Mouse (Mus musculus) brown adipose tissue, adult 24 weeks (tissue): ENCODE measurements around the gene Atp9a. TPM values are rescaled to one million over a fixed set of nuclear protein-coding genes. Genes with fewer than 3 reads are reported as not detected.

ENCODE experiments used
- H3K27ac ChIP-seq: fragments of 200-500 bp; replicated peaks from 2 replicates; pipeline ENCODE4 v1.5.1; 2012; ENCODE audit warnings: low read depth, mild to moderate bottlenecking, low read length
- H3K4me1 ChIP-seq: fragments of 200-500 bp; 2 replicates; pipeline ENCODE4 v1.6.1; 2012; ENCODE audit warnings: low read length, mixed read lengths; ENCODE audit not compliant: control insufficient read depth, insufficient read depth, insufficient read length
- H3K4me3 ChIP-seq: fragments of 200-500 bp; 2 replicates; pipeline ENCODE4 v1.5.1; 2012; ENCODE audit warnings: low read depth, mild to moderate bottlenecking, low read length, moderate library complexity; ENCODE audit not compliant: insufficient read depth
- polyA plus RNA-seq: library from polyadenylated mRNA; stranded (reverse); fragments of >200 nt; gene quantifications from 2 replicates; pipeline ENCODE4 v1.2.4, GENCODE M21; 2012; ENCODE audit not compliant: missing spikeins, insufficient read depth, insufficient read length

Atp9a gene
- polyA plus RNA-seq, 1 experiment: 49.7 TPM

DNA sequence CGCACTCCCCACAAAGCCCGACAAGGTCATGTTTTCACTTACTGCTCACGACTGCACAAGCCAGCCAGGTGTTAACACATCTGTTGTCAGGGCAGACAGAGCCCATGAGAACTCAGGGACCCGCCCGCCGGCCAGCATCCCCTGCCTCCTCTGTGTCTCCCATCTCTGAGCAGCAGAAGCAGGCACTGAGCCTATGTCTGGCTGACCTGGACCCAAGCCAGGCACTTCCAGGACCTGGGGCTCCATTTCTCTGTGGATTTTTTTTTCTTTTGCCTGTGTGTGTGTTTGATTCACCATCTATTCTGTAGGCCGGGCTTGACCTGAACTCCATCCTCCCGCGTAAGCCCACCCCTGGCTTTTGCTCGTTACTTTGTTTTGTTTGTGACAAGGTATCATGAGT is 23.5 kb downstream of the Atp9a start:
- Histone ChIP-seq H3K4me3 (no peak overlapping the region), H3K4me1 (peaks cover 3% of the 10 kb centered on the region), H3K27ac (no peak overlapping the region)

DNA sequence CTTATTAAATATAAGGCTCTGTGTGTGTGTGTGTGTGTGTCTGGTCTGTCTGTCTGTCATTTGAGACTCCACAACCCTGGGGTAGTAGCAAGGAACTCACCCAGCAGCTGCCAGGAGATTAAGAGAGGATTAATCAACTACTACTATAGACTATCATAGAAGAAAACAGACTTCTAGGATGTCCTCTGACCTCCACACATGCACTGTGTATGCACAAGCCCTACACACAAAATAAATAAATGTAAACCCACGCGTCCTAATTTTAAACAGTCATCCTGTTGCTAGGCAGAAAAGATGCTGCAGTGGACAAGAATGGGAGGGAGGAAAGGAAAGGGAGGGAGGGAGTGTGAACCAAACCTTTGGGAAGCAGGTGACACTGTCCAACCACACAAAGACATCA is 23.9 kb downstream of the Atp9a start:
- H3K4me1 ChIP-seq: peaks cover 3% of the 10 kb centered on the region
- no peak overlapping the region for H3K27ac ChIP-seq
- no peak overlapping the region for H3K4me3 ChIP-seq

DNA sequence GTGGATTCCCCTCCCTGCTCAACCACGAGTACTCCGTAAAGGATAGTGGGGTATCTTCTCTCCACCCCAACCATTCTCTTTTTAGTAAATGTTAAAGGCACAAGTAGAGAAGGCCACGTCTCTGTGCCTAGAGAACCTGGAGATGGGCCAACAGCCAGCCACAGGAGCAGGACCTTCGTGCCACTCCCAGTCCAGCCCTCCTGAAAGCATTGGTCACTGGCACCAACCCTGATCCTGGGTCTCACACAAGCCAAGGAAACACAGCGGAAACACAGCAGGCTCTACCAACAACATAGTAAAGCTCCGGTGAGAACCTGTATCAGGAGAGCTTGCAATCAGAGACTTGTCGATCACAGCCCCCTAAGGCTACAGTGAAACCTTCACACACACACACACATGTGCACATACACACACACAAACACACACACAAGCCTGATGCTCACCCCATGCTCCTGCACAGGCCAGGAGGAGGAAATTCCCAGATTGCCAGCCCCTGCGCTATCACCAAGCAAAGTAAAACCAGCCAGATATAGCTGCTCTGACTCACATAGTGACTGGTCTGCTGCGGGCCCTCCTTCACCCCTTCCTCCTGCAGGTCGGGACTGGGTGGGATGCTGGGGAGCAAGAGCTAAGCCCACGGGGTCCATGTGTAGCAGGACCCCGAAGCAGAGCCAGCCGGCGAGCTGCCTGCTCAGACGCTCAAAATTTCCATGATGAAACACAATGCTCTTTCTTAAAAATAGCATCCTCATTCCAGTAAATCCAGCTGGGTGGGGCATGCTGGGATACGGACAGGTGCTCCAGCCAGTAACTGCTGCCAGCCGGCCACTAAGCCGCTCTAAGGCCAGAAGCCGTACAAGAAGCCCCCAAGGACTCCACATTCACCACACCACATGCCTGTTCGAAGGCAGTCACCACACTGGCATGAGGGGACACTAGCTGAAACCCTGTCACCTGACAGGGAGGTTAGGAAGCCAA is 29.7 kb downstream of the Atp9a start:
- no peaks in the 10 kb centered on the region; the same call in 1 of the 2 replicates for H3K4me1 ChIP-seq
- H3K4me3 ChIP-seq: no peak overlapping the region
- H3K27ac ChIP-seq: no peak overlapping the region

GRCm38 (mm10) chr2:168710979-168711378 is 31.2 kb downstream of the Atp9a start:
- Histone ChIP-seq H3K4me3 (no peak overlapping the region), H3K4me1 (no peaks in the 10 kb centered on the region), H3K27ac (no peak overlapping the region)

- Histone ChIP-seq H3K4me3 (no peak overlapping the region), H3K27ac (no peak overlapping the region), H3K4me1 (no peaks in the 10 kb centered on the region)
Measured at GRCm38 (mm10) chr2:168707766-168708165, 34.4 kb downstream of the Atp9a start.

DNA sequence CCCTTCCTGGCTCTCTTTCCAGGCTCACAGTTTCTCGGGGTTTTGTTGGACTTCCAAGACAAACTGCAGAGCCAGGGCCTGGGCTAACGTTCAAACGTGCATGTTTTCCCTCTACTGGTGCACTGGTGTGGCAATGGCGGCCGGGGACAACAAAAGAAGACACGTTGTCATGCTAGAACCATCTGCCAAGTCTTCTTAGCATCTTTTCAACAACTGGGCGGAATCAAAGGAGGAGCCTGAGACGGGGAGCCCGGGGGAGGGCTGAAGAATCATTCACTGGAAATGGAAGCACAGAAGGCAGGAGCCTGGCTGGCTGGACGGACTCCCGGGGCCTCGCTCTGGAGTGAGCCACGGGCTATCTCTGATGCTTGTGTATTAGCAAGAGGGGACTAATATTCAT is 39.9 kb downstream of the Atp9a start:
- Histone ChIP-seq H3K4me1 (no peaks in the 10 kb centered on the region), H3K27ac (no peak overlapping the region), H3K4me3 (no peak overlapping the region)

GRCm38 (mm10) chr2:168695027-168695403 is 47.2 kb downstream of the Atp9a start:
- no peak overlapping the region for H3K27ac ChIP-seq
- H3K4me3 ChIP-seq: no peak overlapping the region
- no peaks in the 10 kb centered on the region for H3K4me1 ChIP-seq

GRCm38 (mm10) chr2:168694379-168695026 is 47.7 kb downstream of the Atp9a start:
- H3K4me3 ChIP-seq: no peak overlapping the region
- no peaks in the 10 kb centered on the region for H3K4me1 ChIP-seq
- no peak overlapping the region for H3K27ac ChIP-seq

- H3K4me3 ChIP-seq: no peak overlapping the region
- H3K4me1 ChIP-seq: no peaks in the 10 kb centered on the region
- H3K27ac ChIP-seq: no peak overlapping the region
Measured at GRCm38 (mm10) chr2:168691774-168692173, 50.4 kb downstream of the Atp9a start.

- no peak overlapping the region for H3K4me3 ChIP-seq
- H3K4me1 ChIP-seq: no peaks in the 10 kb centered on the region
- no peak overlapping the region for H3K27ac ChIP-seq
Measured at GRCm38 (mm10) chr2:168687326-168687725, 54.9 kb downstream of the Atp9a start.

DNA sequence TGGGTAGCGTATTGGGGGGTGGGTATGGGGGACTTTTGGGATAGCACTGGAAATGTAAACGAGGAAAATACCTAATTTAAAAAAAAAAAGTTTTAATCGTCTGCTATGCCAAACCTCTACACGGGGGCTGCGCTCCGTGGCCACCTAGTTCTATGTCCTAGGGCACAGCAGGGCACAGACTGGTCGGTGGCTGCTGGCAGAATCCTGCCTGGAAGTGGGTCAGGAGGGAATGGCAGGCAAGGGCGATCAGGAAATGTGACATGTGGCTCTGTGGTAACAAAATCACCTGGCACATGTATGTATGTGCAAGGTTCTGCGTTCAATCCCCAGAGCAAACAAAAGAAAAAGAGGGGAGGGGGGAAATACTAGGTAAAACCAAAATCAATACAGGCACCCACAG is 56.3 kb downstream of the Atp9a start:
- no peak overlapping the region for H3K27ac ChIP-seq
- no peaks in the 10 kb centered on the region for H3K4me1 ChIP-seq
- no peak overlapping the region for H3K4me3 ChIP-seq

DNA sequence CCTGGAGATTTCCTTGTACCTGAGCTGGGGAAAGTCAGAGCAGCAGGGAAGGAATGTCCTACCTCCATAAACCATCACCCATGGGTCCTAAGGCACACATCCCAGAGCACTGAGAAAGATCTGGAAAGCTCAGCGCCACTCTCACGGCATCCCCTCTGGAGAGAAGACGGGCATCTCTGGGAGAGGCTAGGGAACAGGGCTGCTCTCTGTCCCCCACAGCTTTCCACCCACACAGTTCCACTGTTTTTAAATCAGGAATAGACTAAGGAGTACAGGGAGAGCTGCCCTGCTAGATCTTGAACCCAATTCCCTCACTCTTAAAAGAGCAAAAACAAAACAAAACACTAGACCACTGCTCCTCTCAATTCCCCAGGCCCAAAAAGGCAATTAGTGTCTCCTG is 57.5 kb downstream of the Atp9a start:
- Histone ChIP-seq H3K4me1 (no peaks in the 10 kb centered on the region), H3K4me3 (no peak overlapping the region), H3K27ac (no peak overlapping the region)

DNA sequence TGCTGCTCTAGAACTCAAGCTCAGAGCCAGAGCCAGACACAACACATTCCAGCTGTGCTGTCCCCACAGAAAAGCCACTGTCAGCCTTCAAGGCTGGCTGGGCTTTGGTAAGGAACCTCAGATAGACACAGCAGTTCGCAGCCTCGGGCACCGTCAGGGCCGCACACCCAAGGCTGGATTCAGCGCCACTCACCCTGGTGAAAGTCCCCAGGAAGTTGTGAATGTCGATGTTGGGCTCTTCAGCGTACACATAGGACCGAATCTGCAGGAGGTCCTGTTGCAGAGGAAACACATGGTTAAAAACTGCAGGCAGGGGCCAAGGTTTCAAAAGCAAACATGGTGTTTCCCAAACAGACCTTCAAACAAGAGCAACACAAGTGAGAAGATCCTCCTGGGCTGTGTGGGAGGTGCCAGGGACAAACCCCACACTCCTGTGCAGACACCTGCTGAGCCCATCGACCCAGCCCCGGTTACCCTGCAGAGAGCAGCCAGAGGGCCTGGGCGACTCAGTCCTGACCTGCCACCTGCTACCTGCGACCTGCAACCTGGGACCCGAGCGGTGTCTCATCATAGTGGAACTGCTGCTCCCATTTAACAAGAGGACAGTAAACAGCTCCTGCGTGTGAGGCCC is 58.6 kb downstream of the Atp9a start:
- Histone ChIP-seq H3K4me3 (no peak overlapping the region), H3K27ac (no peak overlapping the region), H3K4me1 (no peaks in the 10 kb centered on the region)

- Histone ChIP-seq H3K27ac (no peak overlapping the region), H3K4me3 (no peak overlapping the region), H3K4me1 (no peaks in the 10 kb centered on the region)
Measured at GRCm38 (mm10) chr2:168682721-168683120, 59.5 kb downstream of the Atp9a start.

DNA sequence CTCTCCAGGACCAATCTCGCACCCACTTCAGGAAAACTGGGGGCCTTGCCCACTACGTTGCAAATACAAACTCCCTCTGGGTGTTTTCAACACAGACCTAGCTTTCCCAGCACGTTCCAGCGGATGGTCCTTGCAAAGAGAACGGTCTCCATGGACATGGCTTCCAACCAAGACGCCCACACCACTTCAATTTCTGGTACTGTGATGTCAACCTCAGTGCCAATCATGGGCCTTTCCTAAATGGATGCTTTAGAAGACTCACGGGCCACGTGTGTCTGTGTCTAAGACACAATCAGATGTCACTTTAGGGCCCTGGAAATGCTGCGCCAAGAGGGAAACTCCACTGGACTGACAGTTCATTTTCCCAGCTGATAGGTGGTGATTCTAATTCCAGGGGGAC is 60.7 kb downstream of the Atp9a start:
- H3K4me1 ChIP-seq: no peaks in the 10 kb centered on the region

More for the DNA sequence above, 60.7 kb downstream of the Atp9a start:
- H3K27ac ChIP-seq: no peak overlapping the region
- no peak overlapping the region for H3K4me3 ChIP-seq
